Mouse (Mus musculus) layer of hippocampus, postnatal 36 days (tissue): ENCODE measurements at regions not wholly inside any gene's neighbourhood (a gene's known extent, or its start where the extent isn't known, plus 50 kb on each side); places are given as distances from the start of the nearest gene placed in this dataset.

Experiments used
- DNase-seq, 2 experiments: peaks; one replicate each; pipeline ENCODE4 v3.0.0; 2022

- no peak for DNase-seq
Measured at GRCm38 (mm10) chr17:9839256-9839655, 169.7 kb upstream of the Pabpc6 start.

GRCm38 (mm10) chr17:9836995-9837842 lies 167.7 kb upstream of the Pabpc6 start:
- DNase-seq: no peak

- DNase-seq: no peak
Measured at GRCm38 (mm10) chr17:9829895-9830294, 160.4 kb upstream of the Pabpc6 start.

- no peak for DNase-seq
Measured at GRCm38 (mm10) chr17:9821358-9821757, 151.8 kb upstream of the Pabpc6 start.

GRCm38 (mm10) chr17:9817056-9817455 lies 147.5 kb upstream of the Pabpc6 start:
- no peak for DNase-seq

GRCm38 (mm10) chr17:9797069-9797468 lies 127.6 kb upstream of the Pabpc6 start:
- no peak for DNase-seq

GRCm38 (mm10) chr17:9796225-9796988 lies 126.9 kb upstream of the Pabpc6 start:
- DNase-seq: no peak

- DNase-seq: no peak
Measured at GRCm38 (mm10) chr17:9778866-9779265, 109.3 kb upstream of the Pabpc6 start.

GRCm38 (mm10) chr17:9777165-9777564 lies 107.6 kb upstream of the Pabpc6 start:
- no peak for DNase-seq

- DNase-seq: peak; percentile 27 to 40
Measured at GRCm38 (mm10) chr17:9776286-9777016, 106.9 kb upstream of the Pabpc6 start.

- peak; percentile 62 to 65 for DNase-seq
Measured at GRCm38 (mm10) chr17:9775668-9776151, 106.2 kb upstream of the Pabpc6 start.

GRCm38 (mm10) chr17:9774740-9775629 lies 105.5 kb upstream of the Pabpc6 start:
- no peak for DNase-seq

- no peak for DNase-seq
Measured at GRCm38 (mm10) chr17:9773744-9774143, 104.2 kb upstream of the Pabpc6 start.

- DNase-seq: no peak
Measured at GRCm38 (mm10) chr17:9768275-9768674, 98.8 kb upstream of the Pabpc6 start.

- no peak for DNase-seq
Measured at GRCm38 (mm10) chr17:9765680-9766250, 96.2 kb upstream of the Pabpc6 start.

- peak; percentile 56 to 66 for DNase-seq
Measured at GRCm38 (mm10) chr17:9764701-9765359, 95.3 kb upstream of the Pabpc6 start.

- DNase-seq: no peak
Measured at GRCm38 (mm10) chr17:9764041-9764606, 94.6 kb upstream of the Pabpc6 start.

GRCm38 (mm10) chr17:9763110-9763509 lies 93.6 kb upstream of the Pabpc6 start:
- DNase-seq: no peak

GRCm38 (mm10) chr17:9762436-9762835 lies 92.9 kb upstream of the Pabpc6 start:
- DNase-seq: no peak

- no peak for DNase-seq
Measured at GRCm38 (mm10) chr17:9760706-9761059, 91.2 kb upstream of the Pabpc6 start.
